Comparison of ENCODE assay signal across 14 mouse cellular contexts in genomic region chr13:59892340-59892739, GRCm38 (mm10).
A peak's percentile ranks its signal among the peaks of the same experiment; 100 is the strongest.
DNase-seq lines count a peak whose midpoint lies in the region; ATAC-seq lines count a peak whose summit lies in the region.
"Had no signal": no experiment of that assay in that cellular context is flagged by ENCODE, and none has a peak within 500 bp of the region (broad histone marks: within the 10 kb centered on the region; RNA-seq: fewer than 3 reads in every experiment).

No protein-coding gene starts in this region.

- H3K4me3 ChIP-seq in heart, embryonic 11.5 days (ENCODE audit: low read depth, low read length) = no peak overlapping the region
- no peak overlapping the region for H3K4me3 ChIP-seq in midbrain, embryonic 10.5 days
- H3K4me3 ChIP-seq in midbrain, embryonic 13.5 days (replicated peaks) = no peak overlapping the region
- no peak overlapping the region for H3K4me3 ChIP-seq in limb, embryonic 11.5 days (ENCODE audit: low read depth, low read length)
- no peak overlapping the region for H3K4me3 ChIP-seq in neural tube, embryonic 14.5 days (ENCODE audit: low read depth, low read length)
- H3K4me3 ChIP-seq: embryonic facial prominence, embryonic 15.5 days; forebrain, embryonic 13.5 days; heart, adult 2 months; limb, embryonic 13.5 days had no signal

- no peaks in the 10 kb centered on the region for H3K27me3 ChIP-seq in heart, embryonic 11.5 days (ENCODE audit: control insufficient read depth, insufficient read depth, low read length)
- peaks cover 22% of the 10 kb centered on the region for H3K27me3 ChIP-seq in midbrain, embryonic 10.5 days (ENCODE audit: low read depth, poor library complexity, severe bottlenecking)
- peaks cover 19% of the 10 kb centered on the region; the same call in 1 of the 2 replicates for H3K27me3 ChIP-seq in midbrain, embryonic 13.5 days
- no peaks in the 10 kb centered on the region for H3K27me3 ChIP-seq in limb, embryonic 11.5 days (ENCODE audit: control insufficient read depth, insufficient read depth, low read length)
- no peaks in the 10 kb centered on the region for H3K27me3 ChIP-seq in neural tube, embryonic 14.5 days (ENCODE audit: control insufficient read depth, insufficient read depth, low read length)
- H3K27me3 ChIP-seq: embryonic facial prominence, embryonic 15.5 days; forebrain, embryonic 13.5 days; limb, embryonic 13.5 days had no signal

- WGBS in heart, embryonic 11.5 days (ENCODE audit: insufficient replicate concordance) = 42% methylated on average over 9 of the region's 9 CpGs
- 49% methylated on average over 9 of the region's 9 CpGs for WGBS in midbrain, embryonic 10.5 days
- WGBS in midbrain, embryonic 13.5 days = 46% methylated on average over 9 of the region's 9 CpGs
- 6% methylated on average over 9 of the region's 9 CpGs for WGBS in limb, embryonic 11.5 days
- WGBS in neural tube, embryonic 14.5 days = 7% methylated on average over 9 of the region's 9 CpGs

- no peak overlapping the region for H3K9ac ChIP-seq in heart, embryonic 11.5 days (ENCODE audit: low read depth, low read length)
- H3K9ac ChIP-seq in midbrain, embryonic 13.5 days (replicated peaks) = no peak overlapping the region
- no peak overlapping the region for H3K9ac ChIP-seq in limb, embryonic 11.5 days (ENCODE audit: low read length)
- no peak overlapping the region for H3K9ac ChIP-seq in neural tube, embryonic 14.5 days (replicated peaks; ENCODE audit: low read depth, low read length)
- H3K9ac ChIP-seq: embryonic facial prominence, embryonic 15.5 days; forebrain, embryonic 13.5 days; limb, embryonic 13.5 days had no signal

- DNase-seq in heart, adult 18-20 months = no peak
- no peak for DNase-seq in midbrain, embryonic 10.5 days (ENCODE audit: low spot score)
- DNase-seq in limb, embryonic 11.5 days (ENCODE audit: low spot score) = peak; percentile 60
- no peak for DNase-seq in spleen, postnatal 4 days (ENCODE audit: low spot score in 2 of 2)
- DNase-seq: cerebellum, postnatal 25 days; heart, adult 2 months; layer of hippocampus, postnatal 36 days; right cerebral cortex, postnatal 25 days had no signal

- peak overlapping the region; percentile 54; the same call in 1 of the 2 replicates for H3K27ac ChIP-seq in heart, embryonic 11.5 days (ENCODE audit: low read depth, low read length)
- 0 out of 2 replicates have a peak overlapping the region, but pooled peaks have one; percentile 46 for H3K27ac ChIP-seq in midbrain, embryonic 10.5 days (replicated peaks)
- H3K27ac ChIP-seq in midbrain, embryonic 13.5 days = no peak overlapping the region
- no peak overlapping the region for H3K27ac ChIP-seq in limb, embryonic 11.5 days (replicated peaks; ENCODE audit: low read depth, low read length)
- no peak overlapping the region for H3K27ac ChIP-seq in neural tube, embryonic 14.5 days (ENCODE audit: low read depth, low read length)
- H3K27ac ChIP-seq: embryonic facial prominence, embryonic 15.5 days; forebrain, embryonic 13.5 days; heart, adult 2 months had no signal

- ATAC-seq in heart, embryonic 11.5 days (replicated peaks; ENCODE audit: insufficient number of reproducible peaks, low FRiP score, low TSS enrichment) = no peak
- ATAC-seq in midbrain, embryonic 13.5 days = no peak
- no peak for ATAC-seq in limb, embryonic 11.5 days (ENCODE audit: insufficient number of reproducible peaks, low FRiP score, low TSS enrichment, low read depth)
- ATAC-seq in neural tube, embryonic 14.5 days (ENCODE audit: low read depth) = peak; percentile 68

- no peak overlapping the region for H3K4me2 ChIP-seq in heart, embryonic 11.5 days
- H3K4me2 ChIP-seq in midbrain, embryonic 13.5 days (replicated peaks) = no peak overlapping the region
- H3K4me2 ChIP-seq in limb, embryonic 11.5 days (ENCODE audit: low read depth, severe bottlenecking) = no peak overlapping the region
- no peak overlapping the region for H3K4me2 ChIP-seq in neural tube, embryonic 14.5 days (ENCODE audit: low read depth, low read length)
- H3K4me2 ChIP-seq: embryonic facial prominence, embryonic 15.5 days; forebrain, embryonic 13.5 days; limb, embryonic 13.5 days had no signal

- H3K4me1 ChIP-seq in heart, embryonic 11.5 days (ENCODE audit: control insufficient read depth, insufficient read depth, low read length) = peaks cover 22% of the 10 kb centered on the region
- peaks cover 29% of the 10 kb centered on the region for H3K4me1 ChIP-seq in midbrain, embryonic 10.5 days
- peaks cover 12% of the 10 kb centered on the region for H3K4me1 ChIP-seq in midbrain, embryonic 13.5 days (replicated peaks)
- H3K4me1 ChIP-seq in limb, embryonic 11.5 days (ENCODE audit: control insufficient read depth, insufficient read depth, low read length) = peaks cover 17% of the 10 kb centered on the region; the same call in 1 of the 2 replicates
- peaks cover 8% of the 10 kb centered on the region; the same call in 1 of the 2 replicates for H3K4me1 ChIP-seq in neural tube, embryonic 14.5 days (ENCODE audit: control insufficient read depth, insufficient read depth, low read length)

- H3K36me3 ChIP-seq in heart, embryonic 11.5 days (ENCODE audit: control insufficient read depth, insufficient read depth, low read length) = no peaks in the 10 kb centered on the region
- H3K36me3 ChIP-seq in midbrain, embryonic 10.5 days = no peaks in the 10 kb centered on the region
- H3K36me3 ChIP-seq in midbrain, embryonic 13.5 days = no peaks in the 10 kb centered on the region
- no peaks in the 10 kb centered on the region for H3K36me3 ChIP-seq in limb, embryonic 11.5 days (ENCODE audit: control insufficient read depth, insufficient read depth, low read length)
- no peaks in the 10 kb centered on the region for H3K36me3 ChIP-seq in neural tube, embryonic 14.5 days (ENCODE audit: control insufficient read depth, insufficient read depth, low read length)
- H3K36me3 ChIP-seq: embryonic facial prominence, embryonic 15.5 days; limb, embryonic 13.5 days had no signal

- H3K9me3 ChIP-seq in heart, embryonic 11.5 days (replicated peaks; ENCODE audit: control insufficient read depth, low read length) = no peaks in the 10 kb centered on the region
- H3K9me3 ChIP-seq in midbrain, embryonic 10.5 days (replicated peaks) = no peaks in the 10 kb centered on the region
- H3K9me3 ChIP-seq in midbrain, embryonic 13.5 days = no peaks in the 10 kb centered on the region
- H3K9me3 ChIP-seq in limb, embryonic 11.5 days (ENCODE audit: control insufficient read depth, low read length) = no peaks in the 10 kb centered on the region
- no peaks in the 10 kb centered on the region for H3K9me3 ChIP-seq in neural tube, embryonic 14.5 days (ENCODE audit: control insufficient read depth, low read length)
- H3K9me3 ChIP-seq: embryonic facial prominence, embryonic 15.5 days; forebrain, embryonic 13.5 days; limb, embryonic 13.5 days had no signal

Comparison
In these comparisons a context has a peak if more than half of its experiments do, and no peak if none do; other contexts are left out.
1. H3K27ac ChIP-seq: peak in heart, embryonic 11.5 days (single experiment) and midbrain, embryonic 10.5 days (single experiment); none in midbrain, embryonic 13.5 days (single experiment), limb, embryonic 11.5 days (single experiment) and neural tube, embryonic 14.5 days (single experiment).